Mouse (Mus musculus) lung, postnatal 0 days (tissue): ENCODE data around the gene Frmd4a. TPM values are rescaled to one million over a fixed set of nuclear protein-coding genes. Genes with fewer than 3 reads are reported as not detected.
"Not testable (repeated sequence)": the region's sequence is repeated elsewhere in the genome, so short reads cannot be mapped to it uniquely, and the experiment has no call there.

ENCODE experiments used
- ATAC-seq: fragments of 200-750 bp; cut with Nextera tagmentation; 2 replicates; pipeline ENCODE4 v1.8.0; 2017; ENCODE audit warnings: moderate library complexity
- DNase-seq: peaks from one replicate; pipeline ENCODE4 v3.0.0-alpha.2; 2016; ENCODE audit warnings: low spot score
- H3K27ac ChIP-seq: fragments of 300-500 bp; sonication (generic); 2 replicates; pipeline ENCODE4 v1.5.1; 2014; ENCODE audit warnings: antibody characterized with exemption, mild to moderate bottlenecking, low read length, mixed read lengths
- H3K27me3 ChIP-seq: fragments of 300-500 bp; sonication (generic); replicated peaks from 2 replicates; pipeline ENCODE4 v1.6.1; 2014; ENCODE audit warnings: low read length, mixed read lengths; ENCODE audit not compliant: insufficient read depth
- H3K36me3 ChIP-seq: fragments of 300-500 bp; sonication (generic); 2 replicates; pipeline ENCODE4 v1.6.1; 2014; ENCODE audit warnings: low read length, mixed read lengths; ENCODE audit not compliant: insufficient read depth
- H3K4me1 ChIP-seq: fragments of 300-500 bp; sonication (generic); 2 replicates; pipeline ENCODE4 v1.6.1; 2014; ENCODE audit warnings: antibody characterized with exemption, low read depth, low read length, mixed read lengths; ENCODE audit not compliant: insufficient read depth
- H3K4me2 ChIP-seq: fragments of 300-500 bp; sonication (generic); replicated peaks from 2 replicates; pipeline ENCODE4 v1.6.1; 2014; ENCODE audit warnings: low read depth, mild to moderate bottlenecking, low read length, moderate library complexity, mixed read lengths
- H3K4me3 ChIP-seq: fragments of 300-500 bp; sonication (generic); 2 replicates; pipeline ENCODE4 v1.5.1; 2014; ENCODE audit warnings: low read depth, low read length
- H3K9ac ChIP-seq: fragments of 300-500 bp; sonication (generic); replicated peaks from 2 replicates; pipeline ENCODE4 v1.6.1; 2014; ENCODE audit warnings: low read depth, mild to moderate bottlenecking
- H3K9me3 ChIP-seq: fragments of 300-500 bp; sonication (generic); 2 replicates; pipeline ENCODE4 v1.6.1; 2016; ENCODE audit warnings: low read length, mixed read lengths
- CTCF ChIP-seq: IDR thresholded peaks from 2 replicates; pipeline ENCODE4 v1.5.1; 2016; ENCODE audit warnings: antibody characterized with exemption, mild to moderate bottlenecking
- EP300 ChIP-seq: IDR thresholded peaks from 2 replicates; pipeline ENCODE4 v1.6.1; 2016; ENCODE audit warnings: antibody characterized with exemption, mild to moderate bottlenecking, control low read depth
- WGBS: fragments of 180-500 bp; shearing (Covaris S2); extraction: QIAGEN DNeasy Blood & Tissue Kit; methylation state at CpG from one replicate; pipeline ENCODE4 v1.1.7; 2014; 5-methylcytosine and 5-hydroxymethylcytosine counted together
- polyA plus RNA-seq: library from polyadenylated mRNA; unstranded; fragments of >200 nt; fragmentation: Nextera tagmentation; extraction: Ambion mirVana; gene quantifications from 2 replicates; pipeline ENCODE4 v1.2.1, GENCODE M21; 2015

The Frmd4a gene
- polyA plus RNA-seq, 1 experiment from 2014 or later = 15.8 TPM

- Histone ChIP-seq H3K4me1 (no peaks in the 10 kb centered on the region), H3K27ac (no peak overlapping the region), H3K27me3 (no peaks in the 10 kb centered on the region), H3K36me3 (no peaks in the 10 kb centered on the region), H3K9ac (no peak overlapping the region), H3K4me3 (no peak overlapping the region), H3K4me2 (no peak overlapping the region), H3K9me3 (no peaks in the 10 kb centered on the region)
- TF ChIP-seq EP300 (no peak), CTCF (no peak)
- WGBS = 33% methylated on average over 4 of the region's 4 CpGs
- peak; percentile 70 for ATAC-seq
- DNase-seq = peak; percentile 71
Observed at GRCm38 (mm10) chr2:4334201-4334600, 316.7 kb downstream of the Frmd4a start.

DNA sequence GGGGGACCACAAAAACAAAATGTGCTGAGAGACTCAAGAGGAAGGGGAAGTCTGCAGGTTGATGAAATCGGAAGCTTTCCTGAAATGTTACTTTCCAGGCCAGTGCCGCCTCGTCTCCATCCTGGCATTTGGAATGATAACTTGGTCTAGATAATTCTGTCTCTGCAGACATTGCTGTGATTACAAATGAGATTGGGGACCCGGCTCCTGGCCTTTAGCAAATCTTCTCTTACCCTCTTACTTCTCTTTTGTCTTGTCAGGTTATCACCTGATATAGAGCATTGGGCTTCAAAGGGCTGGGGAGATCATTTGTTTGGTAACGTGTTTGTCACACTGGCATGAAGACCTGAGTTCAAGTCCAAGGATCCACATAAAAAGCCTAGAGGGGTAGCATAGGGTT lies 317.4 kb downstream of the Frmd4a start:
- WGBS = 85% methylated on average over 5 of the region's 5 CpGs
- Histone ChIP-seq H3K9me3 (no peaks in the 10 kb centered on the region), H3K9ac (no peak overlapping the region), H3K4me1 (no peaks in the 10 kb centered on the region), H3K4me2 (no peak overlapping the region), H3K4me3 (no peak overlapping the region), H3K27ac (no peak overlapping the region), H3K27me3 (no peaks in the 10 kb centered on the region), H3K36me3 (no peaks in the 10 kb centered on the region)
- ATAC-seq (no peak), DNase-seq (no peak)
- TF ChIP-seq CTCF (no peak), EP300 (no peak)

- Histone ChIP-seq H3K27me3 (no peaks in the 10 kb centered on the region), H3K9ac (no peak overlapping the region), H3K36me3 (no peaks in the 10 kb centered on the region), H3K27ac (no peak overlapping the region), H3K4me2 (no peak overlapping the region), H3K9me3 (no peaks in the 10 kb centered on the region), H3K4me1 (no peaks in the 10 kb centered on the region), H3K4me3 (no peak overlapping the region)
- ATAC-seq = no peak
- no peak for DNase-seq
- 66% methylated on average over 4 of the region's 4 CpGs for WGBS
- TF ChIP-seq CTCF = no peak
Observed at GRCm38 (mm10) chr2:4335881-4336280, 318.4 kb downstream of the Frmd4a start.

DNA sequence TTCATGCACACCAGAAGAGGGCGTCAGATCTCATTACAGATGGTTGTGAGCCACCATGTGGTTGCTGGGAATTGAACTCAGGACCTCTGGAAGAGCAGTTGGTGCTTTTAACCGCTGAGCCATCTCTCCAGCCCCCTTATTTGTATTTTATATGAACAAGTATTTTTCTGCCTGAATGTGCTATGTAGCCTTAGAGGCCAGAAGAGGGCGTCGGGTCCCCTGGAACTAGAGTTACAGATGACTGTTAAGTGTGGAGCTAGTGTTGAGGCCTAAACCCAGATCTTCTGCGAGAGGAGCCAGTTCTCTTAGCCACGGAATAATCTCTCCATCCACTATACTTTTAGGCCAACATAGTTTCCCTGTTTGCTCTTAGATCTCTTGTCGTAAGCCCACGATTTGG lies 320.8 kb downstream of the Frmd4a start:
- TF ChIP-seq CTCF = peak; percentile 55
- not testable (repeated sequence) for H3K9me3 ChIP-seq, H3K27me3 ChIP-seq, H3K4me3 ChIP-seq, H3K36me3 ChIP-seq, ATAC-seq, H3K4me2 ChIP-seq, H3K9ac ChIP-seq, H3K4me1 ChIP-seq, H3K27ac ChIP-seq
- DNase-seq = peak; percentile 36
- WGBS = 36% methylated on average over 7 of the region's 8 CpGs

GRCm38 (mm10) chr2:4339128-4339527 lies 321.6 kb downstream of the Frmd4a start:
- no peak for TF ChIP-seq EP300
- 45% methylated on average over 4 of the region's 4 CpGs for WGBS
- Histone ChIP-seq H3K27ac (no peak overlapping the region), H3K4me3 (no peak overlapping the region), H3K9ac (no peak overlapping the region), H3K9me3 (no peaks in the 10 kb centered on the region), H3K36me3 (no peaks in the 10 kb centered on the region), H3K4me1 (no peaks in the 10 kb centered on the region), H3K27me3 (no peaks in the 10 kb centered on the region), H3K4me2 (no peak overlapping the region)
- ATAC-seq (peak; percentile 47; the same call in 1 of the 2 replicates), DNase-seq (peak; percentile 12)

GRCm38 (mm10) chr2:4339530-4340218 lies 322.2 kb downstream of the Frmd4a start:
- Histone ChIP-seq H3K27me3 (no peaks in the 10 kb centered on the region), H3K4me2 (no peak overlapping the region), H3K4me3 (no peak overlapping the region), H3K36me3 (no peaks in the 10 kb centered on the region), H3K9ac (no peak overlapping the region), H3K4me1 (no peaks in the 10 kb centered on the region), H3K9me3 (no peaks in the 10 kb centered on the region), H3K27ac (no peak overlapping the region)
- 54% methylated on average over 3 of the region's 3 CpGs for WGBS
- no peak for ATAC-seq
- no peak for DNase-seq
- TF ChIP-seq CTCF = no peak
- TF ChIP-seq EP300 = no peak

GRCm38 (mm10) chr2:4340378-4340777 lies 322.9 kb downstream of the Frmd4a start:
- no peak overlapping the region for H3K4me3 ChIP-seq
- DNase-seq (no peak), ATAC-seq (no peak; the same call in 1 of the 2 replicates)
- no peak overlapping the region for H3K4me2 ChIP-seq
- no peak for TF ChIP-seq EP300
- no peak for TF ChIP-seq CTCF
- H3K9ac ChIP-seq = no peak overlapping the region
- no peaks in the 10 kb centered on the region for H3K9me3 ChIP-seq
- no peaks in the 10 kb centered on the region for H3K27me3 ChIP-seq
- H3K36me3 ChIP-seq = no peaks in the 10 kb centered on the region
- no peaks in the 10 kb centered on the region for H3K4me1 ChIP-seq
- WGBS = 64% methylated on average over 10 of the region's 10 CpGs
- H3K27ac ChIP-seq = no peak overlapping the region
